Mouse (Mus musculus) brain, embryonic 14.5 days (tissue): ENCODE data around the gene Card10.

Experiments
- CTCF ChIP-seq: fragments of 200-500 bp; IDR thresholded peaks from 2 replicates; pipeline ENCODE4 v1.5.1; 2012; ENCODE audit warnings: inconsistent platforms, mild to moderate bottlenecking, moderate library complexity, borderline replicate concordance; ENCODE audit not compliant: insufficient read depth, insufficient read length; ENCODE audit errors: extremely low read depth
- POLR2A ChIP-seq: fragments of 200-500 bp; IDR thresholded peaks from 2 replicates; pipeline ENCODE4 v1.6.1; 2012; ENCODE audit warnings: mild to moderate bottlenecking, inconsistent platforms, borderline replicate concordance; ENCODE audit not compliant: poor library complexity, insufficient read depth, insufficient read length, severe bottlenecking; ENCODE audit errors: extremely low read depth

- peak; percentile 13; the same call in 1 of the 2 replicates for TF ChIP-seq CTCF
- TF ChIP-seq POLR2A, result no peak
These were observed 20.3 kb downstream of the Card10 start for GRCm38 (mm10) chr15:78782348-78783103.
